Mouse (Mus musculus): Measurements from ENCODE around the gene Gm20721.

- TF ChIP-seq CTCF (IDR thresholded peaks at IDR 0.05; ENCODE audit: low read depth, low read length) (no peak), TAL1 (conservative IDR thresholded peaks at IDR 0.05; ENCODE audit: low read depth, low read length) (no peak), POLR2AphosphoS5 (IDR thresholded peaks at IDR 0.05; ENCODE audit: insufficient replicate concordance, low read depth, low read length) (no peak)
Measured at GRCm38 (mm10) chr2:174302526-174302925, 44.0 kb downstream of the Gm20721 start.
